Mouse (Mus musculus) testis, adult 2 months (tissue): ENCODE measurements at regions not wholly inside any gene's neighbourhood (a gene's known extent, or its start where the extent isn't known, plus 50 kb on each side); places are given as distances from the start of the nearest gene placed in this dataset.

ENCODE experiments used
- CTCF ChIP-seq: fragments of 200-500 bp; IDR thresholded peaks from 2 replicates; pipeline ENCODE4 v1.5.1; 2012; ENCODE audit warnings: low read depth, mild to moderate bottlenecking, inconsistent platforms, low read length, moderate library complexity; ENCODE audit not compliant: control insufficient read depth, insufficient read depth, insufficient replicate concordance
- POLR2A ChIP-seq: fragments of 200-500 bp; IDR thresholded peaks from 2 replicates; pipeline ENCODE4 v1.6.1; 2012; ENCODE audit warnings: low read depth, mild to moderate bottlenecking, inconsistent platforms, low read length, moderate library complexity; ENCODE audit not compliant: control insufficient read depth

- TF ChIP-seq CTCF (no peak), POLR2A (no peak)
These were observed 831.6 kb upstream of the Zeb2 start for GRCm38 (mm10) chr2:45948758-45949157.
